Mouse (Mus musculus) right cerebral cortex, postnatal 36 days (tissue): ENCODE results near the gene Hist1h2bf.
"Not testable (repeated sequence)": the region's sequence is repeated elsewhere in the genome, so short reads cannot be mapped to it uniquely, and the experiment has no call there.

Experiments
- DNase-seq, 2 experiments: peaks; one replicate each; pipeline ENCODE4 v3.0.0; 2022; ENCODE audit warnings: low spot score in 2 of 2, mixed read lengths in 1 of 2

Hist1h2bf gene

GRCm38 (mm10) chr13:23571504-23572217 is 2.3 kb downstream of the Hist1h2bf start:
- not testable (repeated sequence) for DNase-seq

- DNase-seq, result peak; percentile 68 to 70
Measured at GRCm38 (mm10) chr13:23571022-23571503, 2.9 kb downstream of the Hist1h2bf start, which contains the start of the genes Hist1h2ae and Hist1h2bg. Gene Hist1h2ae, minus strand, starts transcription at chr13:23571220. Gene Hist1h2bg, plus strand, starts transcription at chr13:23571396.

- DNase-seq, result not testable (repeated sequence)
Measured at GRCm38 (mm10) chr13:23570261-23571021, 3.6 kb downstream of the Hist1h2bf start.

DNA sequence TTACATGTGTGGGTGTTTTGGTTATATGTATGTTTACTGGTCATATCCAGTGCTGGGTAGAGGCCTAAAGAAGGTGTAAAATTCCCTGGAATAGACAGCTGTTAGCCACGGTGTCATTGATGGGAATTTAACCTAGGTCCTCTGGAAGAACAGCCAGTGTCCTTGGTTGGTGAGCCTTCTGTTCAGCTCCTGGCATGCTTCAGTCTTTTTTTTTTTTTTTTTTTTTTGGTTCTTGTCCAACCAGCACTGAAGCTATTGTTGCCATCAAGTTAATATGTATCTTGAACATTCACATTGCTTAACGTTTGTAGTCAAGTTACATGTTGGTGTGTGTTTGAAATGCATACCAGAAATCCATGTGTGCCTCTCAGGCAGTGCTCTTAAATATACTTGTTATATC is 9.5 kb downstream of the Hist1h2bf start:
- DNase-seq, result no peak

DNA sequence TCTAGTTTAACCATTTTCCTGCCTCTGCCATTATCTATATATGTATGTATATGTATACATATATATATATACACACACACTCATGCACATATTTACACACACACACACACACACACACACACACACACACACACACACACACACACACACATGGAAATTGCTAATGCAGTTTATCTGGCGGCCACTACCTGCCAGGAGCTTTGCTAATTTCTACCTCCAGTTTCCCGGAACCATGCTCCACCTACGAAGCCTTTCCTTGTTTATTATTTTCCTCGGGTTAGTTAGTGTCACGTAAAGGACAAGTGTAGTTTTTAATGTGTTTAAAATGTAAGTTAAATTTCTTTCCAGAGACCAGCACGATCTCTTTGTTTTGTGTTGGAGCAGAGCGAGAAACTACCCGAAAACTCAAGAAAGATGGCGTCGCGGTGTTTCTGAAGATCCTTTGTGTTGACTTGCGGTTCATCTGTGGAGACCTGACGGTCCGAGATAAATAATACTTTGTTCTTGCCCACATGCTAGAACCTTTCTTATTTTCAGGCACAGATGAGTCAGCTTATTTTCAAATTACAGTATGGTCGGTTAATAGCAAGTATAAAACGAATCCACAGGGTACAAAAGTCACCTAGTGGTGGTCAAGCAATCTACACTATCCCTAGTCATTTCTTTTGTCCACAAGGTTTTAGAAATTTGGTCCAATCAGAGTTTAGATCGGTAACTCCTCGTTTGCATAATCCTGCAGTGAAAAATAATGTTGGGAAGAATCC is 11.1 kb downstream of the Hist1h2bf start:
- no peak for DNase-seq

- peak; percentile 92 to 95 for DNase-seq
Measured at GRCm38 (mm10) chr13:23561883-23562659, 11.9 kb downstream of the Hist1h2bf start, which contains the start of gene Hist1h3e. Gene Hist1h3e, minus strand, starts transcription at chr13:23562369.

DNA sequence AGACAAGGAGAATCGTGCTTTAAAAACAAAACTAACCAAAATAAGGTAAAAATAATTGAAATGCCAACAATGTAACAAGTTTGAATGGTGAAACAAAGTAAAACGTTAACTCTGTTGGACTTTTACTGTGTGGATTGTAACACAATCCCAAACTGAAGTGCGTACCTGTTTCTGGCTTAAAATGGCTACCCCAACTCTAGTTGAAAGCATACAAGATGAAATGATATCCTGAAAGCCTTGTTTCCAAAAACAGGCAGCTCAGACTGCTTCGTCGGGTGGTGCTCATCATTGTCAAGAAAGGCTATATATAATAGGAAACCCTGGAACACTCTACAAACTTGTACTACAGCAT is 12.5 kb downstream of the Hist1h2bf start:
- not testable (repeated sequence) for DNase-seq

DNA sequence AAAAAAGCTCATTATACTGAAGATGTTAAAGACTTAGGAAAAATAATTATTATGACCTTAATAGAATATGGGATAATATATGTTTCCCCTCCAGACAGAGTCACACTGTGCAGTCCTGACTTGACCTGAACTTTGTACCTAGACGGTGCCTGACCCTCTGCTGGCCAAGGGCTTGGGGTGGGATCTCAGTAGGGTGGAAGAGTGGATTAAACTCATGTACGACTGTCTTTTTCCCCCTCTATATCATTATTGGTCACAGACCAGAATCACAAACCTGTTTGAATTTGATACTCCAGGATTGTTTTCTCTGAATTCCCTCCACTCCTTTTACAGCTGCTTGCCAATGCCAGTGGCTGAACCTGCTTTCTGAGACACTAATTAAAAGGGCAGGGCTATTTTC is 13.3 kb downstream of the Hist1h2bf start:
- DNase-seq, result not testable (repeated sequence)

- DNase-seq, result no peak
Measured at GRCm38 (mm10) chr13:23556906-23557305, 17.1 kb downstream of the Hist1h2bf start.

DNA sequence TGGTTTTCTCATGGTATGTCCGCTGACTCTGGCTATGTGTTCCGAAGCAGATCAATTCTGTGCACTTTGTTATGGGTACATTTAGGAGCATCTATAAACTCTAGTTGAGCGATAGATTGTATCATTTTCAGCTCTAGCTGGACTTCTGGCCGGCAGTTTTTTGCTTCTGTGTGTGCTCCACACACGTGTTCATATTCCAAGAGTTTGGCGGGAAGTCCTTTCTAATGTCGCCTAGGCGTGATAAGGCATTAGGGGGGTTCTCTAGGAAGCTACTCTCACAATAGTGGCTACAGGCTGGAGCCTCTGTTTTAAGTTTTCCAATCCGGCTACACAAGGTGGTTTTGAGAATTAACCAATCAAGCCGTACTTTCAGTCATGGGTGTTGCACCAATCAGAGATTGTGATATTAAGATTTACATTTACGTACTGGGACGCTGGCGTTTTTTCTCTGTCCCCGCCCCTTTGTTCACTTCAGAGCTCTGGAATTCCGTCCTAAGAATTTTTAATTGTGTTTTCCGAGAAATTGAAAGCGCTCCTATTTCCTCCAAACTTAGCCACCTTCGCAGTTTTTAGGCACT is 18.1 kb downstream of the Hist1h2bf start:
- DNase-seq, result peak in 1 of 2 experiments; percentile 79

DNA sequence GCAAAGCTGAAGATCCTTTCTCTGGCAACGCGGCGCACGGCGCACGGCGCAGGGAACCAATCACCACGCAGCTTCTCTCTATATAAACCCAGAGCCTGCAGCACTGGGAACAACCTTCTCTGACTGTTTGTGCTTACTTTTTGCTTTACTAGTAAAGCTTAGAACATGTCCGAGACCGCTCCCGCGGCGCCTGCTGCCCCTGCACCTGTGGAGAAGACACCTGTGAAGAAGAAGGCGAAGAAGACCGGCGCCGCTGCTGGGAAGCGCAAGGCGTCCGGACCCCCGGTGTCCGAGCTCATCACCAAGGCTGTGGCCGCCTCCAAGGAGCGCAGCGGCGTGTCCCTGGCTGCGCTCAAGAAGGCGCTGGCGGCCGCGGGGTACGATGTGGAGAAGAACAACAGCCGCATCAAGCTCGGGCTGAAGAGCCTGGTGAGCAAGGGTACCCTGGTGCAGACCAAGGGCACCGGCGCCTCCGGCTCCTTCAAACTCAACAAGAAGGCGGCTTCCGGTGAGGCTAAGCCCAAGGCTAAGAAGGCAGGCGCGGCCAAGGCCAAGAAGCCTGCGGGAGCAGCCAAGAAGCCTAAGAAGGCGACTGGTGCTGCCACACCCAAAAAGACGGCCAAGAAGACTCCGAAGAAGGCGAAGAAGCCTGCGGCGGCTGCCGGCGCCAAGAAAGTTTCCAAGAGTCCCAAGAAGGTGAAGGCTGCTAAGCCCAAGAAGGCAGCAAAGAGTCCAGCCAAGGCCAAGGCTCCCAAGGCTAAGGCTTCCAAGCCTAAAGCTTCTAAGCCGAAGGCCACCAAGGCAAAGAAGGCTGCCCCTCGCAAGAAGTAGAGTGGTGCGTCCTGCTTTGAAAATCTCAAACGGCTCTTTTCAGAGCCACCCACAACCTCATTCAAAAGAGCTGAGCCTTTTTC is 18.8 kb downstream of the Hist1h2bf start:
- DNase-seq, result peak; percentile 76 to 79

- no peak for DNase-seq
Measured at GRCm38 (mm10) chr13:23554393-23554792, 19.6 kb downstream of the Hist1h2bf start.

GRCm38 (mm10) chr13:23552962-23553361 is 21.0 kb downstream of the Hist1h2bf start, which contains the start of gene Hist1h1d:
Gene Hist1h1d, plus strand, starts transcription at chr13:23553262.
- DNase-seq, result no peak

- no peak for DNase-seq
Measured at GRCm38 (mm10) chr13:23551931-23552914, 21.8 kb downstream of the Hist1h2bf start.

DNA sequence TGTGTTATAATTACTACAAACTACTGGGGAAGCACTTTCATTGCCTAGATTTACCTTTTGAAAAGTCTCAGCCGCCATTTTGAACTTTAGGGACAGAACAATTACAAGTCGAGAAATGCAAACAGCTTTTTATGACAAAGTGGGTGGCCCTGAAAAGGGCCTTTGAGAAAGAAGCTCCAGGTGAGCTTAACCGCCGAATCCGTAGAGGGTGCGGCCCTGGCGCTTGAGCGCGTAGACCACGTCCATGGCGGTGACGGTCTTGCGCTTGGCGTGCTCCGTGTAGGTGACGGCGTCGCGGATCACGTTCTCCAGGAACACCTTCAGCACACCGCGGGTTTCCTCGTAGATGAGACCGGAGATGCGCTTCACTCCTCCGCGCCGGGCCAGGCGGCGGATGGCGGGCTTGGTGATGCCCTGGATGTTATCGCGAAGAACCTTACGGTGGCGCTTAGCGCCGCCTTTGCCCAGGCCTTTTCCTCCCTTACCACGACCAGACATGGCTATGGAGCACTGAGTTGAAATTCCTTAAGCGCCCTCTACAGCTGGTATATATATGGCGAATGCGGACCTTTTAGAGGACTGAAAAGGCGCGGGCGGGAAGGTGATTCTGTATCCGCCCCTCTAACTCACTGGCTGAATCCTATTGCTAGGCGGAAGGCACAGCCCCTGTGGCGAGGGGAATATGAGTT is 22.7 kb downstream of the Hist1h2bf start, which contains the start of gene Hist1h4f:
TSS of gene Hist1h4f (minus strand) at position 503 of the 689 bp plus-strand sequence.
- DNase-seq, result peak; percentile 91

DNA sequence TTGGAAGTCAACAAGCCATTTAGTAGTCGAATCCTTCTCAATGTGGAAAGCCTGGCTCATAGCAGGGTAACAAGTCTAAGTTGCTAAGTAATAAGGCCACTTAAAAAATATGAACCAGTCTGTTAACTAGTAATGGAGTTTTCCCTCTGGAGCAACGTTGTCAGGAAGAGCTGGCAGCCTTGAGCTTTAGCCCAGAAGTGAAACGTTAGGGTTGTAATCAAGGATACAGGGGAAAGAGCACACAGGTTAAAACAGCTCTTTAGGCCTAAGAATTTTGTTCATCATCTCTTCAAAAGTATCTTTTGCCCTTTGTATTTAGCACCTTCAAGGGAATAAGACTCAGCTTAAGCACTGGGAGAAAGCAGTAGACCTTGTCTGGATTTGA is 23.2 kb downstream of the Hist1h2bf start:
- no peak for DNase-seq

DNA sequence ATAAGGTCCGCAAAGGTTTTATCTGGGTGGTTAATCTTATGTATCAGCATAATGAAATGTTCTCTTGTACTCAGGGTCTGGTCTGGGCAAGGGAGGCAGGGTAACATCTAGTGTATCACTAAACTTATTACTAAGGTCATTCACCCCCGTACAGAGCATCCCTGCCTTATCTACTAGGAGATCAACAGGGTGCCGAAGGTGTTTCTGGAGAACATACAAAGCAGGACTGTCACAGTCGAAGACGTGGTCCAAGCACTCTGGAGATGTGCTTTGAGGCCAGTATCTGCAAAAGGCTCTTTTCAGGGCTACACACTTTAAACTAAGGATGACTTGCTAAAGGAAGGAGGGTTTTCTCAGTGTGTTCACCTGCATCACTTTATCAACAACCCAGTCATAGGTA is 27.3 kb downstream of the Hist1h2bf start:
- DNase-seq, result no peak

DNA sequence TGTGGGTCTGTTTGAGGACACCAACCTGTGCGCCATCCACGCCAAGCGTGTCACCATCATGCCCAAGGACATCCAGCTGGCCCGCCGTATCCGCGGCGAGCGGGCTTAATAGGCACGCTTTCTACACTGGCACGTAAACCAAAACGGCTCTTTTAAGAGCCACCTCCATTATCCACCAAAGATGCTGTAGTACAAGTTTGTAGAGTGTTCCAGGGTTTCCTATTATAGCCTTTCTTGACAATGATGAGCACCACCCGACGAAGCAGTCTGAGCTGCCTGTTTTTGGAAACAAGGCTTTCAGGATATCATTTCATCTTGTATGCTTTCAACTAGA is 29.2 kb downstream of the Hist1h2bf start:
- not testable (repeated sequence) for DNase-seq
